Mouse (Mus musculus): Measurements from ENCODE around the gene S1pr2. TPM values are rescaled to one million over a fixed set of nuclear protein-coding genes. Genes with fewer than 3 reads are reported as not detected.
"Not testable (repeated sequence)": the region's sequence is repeated elsewhere in the genome, so short reads cannot be mapped to it uniquely, and the experiment has no call there.

The S1pr2 gene
- total and polyA plus RNA-seq, 2 experiments from 2014 or later = 4.0 to 5.1 TPM

DNA sequence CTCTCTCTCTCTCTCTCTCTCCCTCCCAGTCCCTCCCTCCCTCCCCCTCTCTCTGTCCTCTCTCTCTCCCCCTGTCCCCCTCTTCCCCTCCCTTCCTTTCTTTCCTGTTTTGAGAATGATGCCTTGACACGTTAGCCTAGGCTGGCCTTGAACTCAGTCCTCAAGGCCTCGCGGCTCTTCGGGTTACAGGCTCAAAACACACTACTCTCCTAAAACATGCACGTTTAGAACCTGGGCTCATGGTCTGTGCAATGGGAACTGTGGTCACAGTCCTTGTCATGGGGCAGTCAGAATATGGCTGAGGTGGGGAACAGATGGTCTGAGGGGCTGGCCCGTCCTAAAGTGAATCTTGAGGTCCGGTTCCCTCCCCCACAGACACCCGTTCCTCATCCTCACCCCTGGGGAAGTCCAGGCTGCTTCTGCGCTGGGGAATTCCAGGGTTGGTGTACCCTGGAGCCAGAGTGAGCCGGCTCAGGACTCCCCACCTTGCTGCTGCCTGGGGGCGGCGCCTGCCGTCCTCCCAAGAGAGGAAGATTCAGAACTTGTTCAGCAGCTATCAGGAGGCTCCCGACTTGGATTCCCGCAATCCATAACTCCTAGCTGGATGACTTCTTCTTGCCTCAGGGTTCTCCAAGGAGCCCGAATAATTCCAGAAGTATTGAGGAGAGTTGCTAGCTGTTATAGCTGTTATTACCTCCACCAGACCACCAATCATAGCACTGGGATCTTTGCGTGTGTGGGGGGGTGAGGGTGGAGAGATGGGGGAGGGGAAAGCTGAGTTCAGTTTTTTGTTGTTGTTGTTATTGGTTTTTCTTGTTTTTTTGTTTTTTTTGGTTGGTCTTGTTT, 40.0 kb upstream of the S1pr2 start:
- H3K4me1 ChIP-seq (ENCODE audit: insufficient read depth) = no peaks in the 10 kb centered on the region
- H3K27me3 ChIP-seq (ENCODE audit: insufficient read depth, low read length) = peaks cover 27% of the 10 kb centered on the region
- H3K9ac ChIP-seq = no peak overlapping the region
- DNase-seq (no peak), ATAC-seq (no peak)
- TF ChIP-seq CTCF (IDR thresholded peaks at IDR 0.05; ENCODE audit: low read depth) = no peak
- no peaks in the 10 kb centered on the region for H3K9me3 ChIP-seq (ENCODE audit: low read length)
- H3K27ac ChIP-seq (ENCODE audit: low read depth, low read length) = no peak overlapping the region
- H3K36me3 ChIP-seq (ENCODE audit: insufficient read depth) = no peaks in the 10 kb centered on the region
- no peak overlapping the region; the same call in 1 of the 2 replicates for H3K4me3 ChIP-seq (ENCODE audit: low read depth, low read length)
- WGBS = 9% methylated on average over 17 of the region's 17 CpGs
- H3K4me2 ChIP-seq (ENCODE audit: low read depth) = no peak overlapping the region

DNA sequence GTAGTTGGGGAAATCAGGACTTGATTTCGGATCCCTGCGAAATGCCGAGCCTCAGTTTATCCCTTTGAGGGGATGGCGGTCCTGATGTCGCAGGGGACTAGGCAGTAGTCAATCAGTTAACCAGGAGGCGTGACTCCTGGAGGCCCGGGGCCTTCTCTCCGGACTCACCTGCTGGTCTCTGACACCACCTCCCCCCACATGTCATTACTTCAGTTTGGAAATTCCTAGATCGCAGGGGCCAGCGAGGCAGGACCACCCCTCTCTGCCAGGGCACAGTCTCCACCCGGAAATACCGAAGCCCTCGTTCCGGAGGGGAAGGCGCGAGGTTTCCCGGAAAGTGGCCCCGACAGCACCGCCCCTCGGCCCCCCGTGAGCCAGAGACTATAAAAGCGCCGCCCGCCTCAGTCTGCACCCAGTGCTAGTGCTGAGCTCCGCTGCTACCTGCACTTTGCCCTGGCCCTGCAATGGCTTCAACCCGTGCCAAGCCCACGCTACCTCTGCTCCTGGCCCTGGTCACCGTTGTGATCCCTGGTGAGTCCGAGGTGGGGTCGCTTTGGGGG, 39.1 kb upstream of the S1pr2 start, which contains the start of gene Icam1:
TSS of gene Icam1 (plus strand) at position 415 of the 560 bp plus-strand sequence.
- no peaks in the 10 kb centered on the region for H3K4me1 ChIP-seq (ENCODE audit: insufficient read depth)

DNA sequence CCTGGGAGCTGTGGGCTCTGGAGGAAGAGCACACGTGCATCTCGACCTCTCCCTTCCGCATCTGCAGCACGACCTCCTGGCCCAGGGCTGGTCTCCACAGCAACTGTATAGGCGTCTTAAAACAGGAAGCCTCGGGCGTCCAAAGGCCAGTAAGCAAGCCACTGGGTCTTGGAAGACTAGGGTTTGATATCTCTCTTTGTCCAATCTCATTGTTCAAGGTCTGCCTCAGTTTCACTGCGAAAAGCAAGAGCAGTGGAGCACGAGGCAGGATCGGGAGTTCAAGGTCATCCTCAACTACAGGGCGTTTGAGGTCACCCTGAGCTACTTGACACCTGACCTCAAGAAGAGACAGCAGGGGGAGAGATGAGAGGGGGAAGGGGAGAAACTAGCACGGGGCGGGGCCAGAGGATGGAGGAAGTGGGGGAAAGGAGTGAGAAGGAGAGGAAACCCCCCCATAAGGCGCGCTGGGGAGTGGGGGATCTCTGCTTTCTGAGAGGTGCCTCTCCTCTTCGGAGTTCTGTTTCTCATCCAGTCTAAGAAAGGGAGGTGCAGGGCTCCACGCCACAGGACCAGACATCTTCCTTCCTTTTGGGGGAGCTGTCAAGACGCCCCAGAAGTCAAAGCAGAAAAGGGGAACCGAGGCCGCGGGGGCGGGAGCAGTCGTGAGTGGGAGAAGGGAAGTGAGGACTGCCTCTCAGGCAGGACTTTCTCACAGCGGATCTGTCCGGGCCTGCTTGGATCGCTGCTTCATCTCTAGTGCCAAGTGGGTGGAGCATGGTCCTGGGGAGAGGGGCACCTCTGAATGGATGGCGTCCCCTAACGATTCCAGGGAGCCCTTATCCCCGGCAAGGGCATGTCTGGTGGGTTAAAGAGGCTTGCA, 38.4 kb upstream of the S1pr2 start:
- H3K27ac ChIP-seq (ENCODE audit: low read depth, low read length) = no peak overlapping the region
- no peaks in the 10 kb centered on the region for H3K9me3 ChIP-seq (ENCODE audit: low read length)
- H3K4me3 ChIP-seq (ENCODE audit: low read depth, low read length) = no peak overlapping the region
- no peaks in the 10 kb centered on the region for H3K4me1 ChIP-seq (ENCODE audit: insufficient read depth)
- H3K4me2 ChIP-seq (ENCODE audit: low read depth) = peak overlapping the region; percentile 31
- WGBS = 4% methylated on average over 29 of the region's 29 CpGs
- no peak for ATAC-seq
- no peak for DNase-seq
- no peak overlapping the region for H3K9ac ChIP-seq
- H3K36me3 ChIP-seq (ENCODE audit: insufficient read depth) = no peaks in the 10 kb centered on the region
- peaks cover 27% of the 10 kb centered on the region for H3K27me3 ChIP-seq (ENCODE audit: insufficient read depth, low read length)
- no peak for TF ChIP-seq CTCF (IDR thresholded peaks at IDR 0.05; ENCODE audit: low read depth)

More for the DNA sequence above, 39.1 kb upstream of the S1pr2 start, which contains the start of gene Icam1:
- H3K4me2 ChIP-seq (ENCODE audit: low read depth) = peak within 1 kb of the TSS; percentile 31
- DNase-seq = no peak
- WGBS = under 1% methylated on average over 28 of the region's 30 CpGs
- H3K9me3 ChIP-seq (ENCODE audit: low read length) = no peaks in the 10 kb centered on the region
- no peak within 1 kb of the TSS for H3K27ac ChIP-seq (ENCODE audit: low read depth, low read length)
- no peak within 1 kb of the TSS; the same call in 1 of the 2 replicates for H3K4me3 ChIP-seq (ENCODE audit: low read depth, low read length)
- TF ChIP-seq CTCF (IDR thresholded peaks at IDR 0.05; ENCODE audit: low read depth) = no peak
- peaks cover 27% of the 10 kb centered on the region for H3K27me3 ChIP-seq (ENCODE audit: insufficient read depth, low read length)
- ATAC-seq = no peak
- no peaks in the 10 kb centered on the region for H3K36me3 ChIP-seq (ENCODE audit: insufficient read depth)
- no peak within 1 kb of the TSS for H3K9ac ChIP-seq

DNA sequence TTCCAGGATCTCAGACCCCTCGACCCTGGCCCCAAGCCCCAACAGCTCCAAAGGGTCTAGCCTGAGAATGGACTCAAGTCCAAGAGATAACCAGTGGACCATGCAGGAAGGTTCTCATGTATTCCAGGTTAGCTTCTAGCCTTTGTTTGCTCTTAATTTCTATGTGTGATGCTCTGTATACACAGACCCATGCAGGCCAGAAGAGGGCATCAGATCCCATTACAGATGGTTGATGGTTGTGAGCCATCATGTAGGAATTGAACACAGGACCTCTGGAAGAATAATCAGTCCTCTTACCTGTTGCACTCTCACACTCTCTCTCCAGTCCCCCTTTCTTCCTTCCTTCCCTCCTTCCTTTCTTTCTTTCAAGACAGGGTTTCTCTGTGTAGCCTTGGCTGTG, 35.8 kb upstream of the S1pr2 start:
- Histone ChIP-seq H3K27me3 (ENCODE audit: insufficient read depth, low read length) (peaks cover 23% of the 10 kb centered on the region), H3K4me3 (ENCODE audit: low read depth, low read length) (no peak overlapping the region), H3K4me1 (ENCODE audit: insufficient read depth) (no peaks in the 10 kb centered on the region), H3K9me3 (ENCODE audit: low read length) (no peaks in the 10 kb centered on the region), H3K9ac (no peak overlapping the region), H3K27ac (ENCODE audit: low read depth, low read length) (no peak overlapping the region), H3K4me2 (ENCODE audit: low read depth) (no peak overlapping the region), H3K36me3 (ENCODE audit: insufficient read depth) (peaks cover 18% of the 10 kb centered on the region)
- no peak for DNase-seq
- ATAC-seq = no peak
- no peak for TF ChIP-seq CTCF (IDR thresholded peaks at IDR 0.05; ENCODE audit: low read depth)
- WGBS = 56% methylated on average over 1 of the region's 1 CpGs

DNA sequence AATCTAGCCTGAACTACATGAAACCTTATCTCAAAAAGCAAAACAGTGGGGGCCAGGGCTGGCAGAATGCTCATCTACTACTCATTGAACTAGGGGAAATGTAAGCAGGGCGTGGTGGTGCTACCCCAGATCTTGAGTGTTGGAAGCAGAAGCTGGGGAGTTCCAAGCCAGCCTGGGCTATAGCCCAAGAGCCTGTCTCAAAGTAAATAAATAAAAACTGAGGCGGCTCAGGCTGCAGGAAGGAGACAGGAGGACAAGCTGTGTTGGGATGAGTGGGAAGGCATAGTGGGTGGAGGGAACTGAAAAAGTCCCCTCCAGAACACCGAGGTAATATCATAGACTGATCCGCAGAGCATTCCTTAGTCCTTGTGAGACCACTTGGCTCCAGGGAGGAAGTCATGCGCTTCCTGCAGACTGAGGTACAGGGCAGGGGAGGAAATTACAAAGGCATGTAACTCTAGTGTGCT, 35.3 kb upstream of the S1pr2 start:
- no peak overlapping the region for H3K27ac ChIP-seq (ENCODE audit: low read depth, low read length)
- H3K4me1 ChIP-seq (ENCODE audit: insufficient read depth) = no peaks in the 10 kb centered on the region
- H3K4me2 ChIP-seq (ENCODE audit: low read depth) = no peak overlapping the region
- 68% methylated on average over 5 of the region's 5 CpGs for WGBS
- H3K9ac ChIP-seq = no peak overlapping the region
- peaks cover 18% of the 10 kb centered on the region; the same call in 1 of the 2 replicates for H3K27me3 ChIP-seq (ENCODE audit: insufficient read depth, low read length)
- DNase-seq = no peak
- H3K9me3 ChIP-seq (ENCODE audit: low read length) = no peaks in the 10 kb centered on the region
- H3K4me3 ChIP-seq (ENCODE audit: low read depth, low read length) = no peak overlapping the region
- TF ChIP-seq CTCF (IDR thresholded peaks at IDR 0.05; ENCODE audit: low read depth) = no peak
- ATAC-seq = no peak
- peaks cover 23% of the 10 kb centered on the region for H3K36me3 ChIP-seq (ENCODE audit: insufficient read depth)

DNA sequence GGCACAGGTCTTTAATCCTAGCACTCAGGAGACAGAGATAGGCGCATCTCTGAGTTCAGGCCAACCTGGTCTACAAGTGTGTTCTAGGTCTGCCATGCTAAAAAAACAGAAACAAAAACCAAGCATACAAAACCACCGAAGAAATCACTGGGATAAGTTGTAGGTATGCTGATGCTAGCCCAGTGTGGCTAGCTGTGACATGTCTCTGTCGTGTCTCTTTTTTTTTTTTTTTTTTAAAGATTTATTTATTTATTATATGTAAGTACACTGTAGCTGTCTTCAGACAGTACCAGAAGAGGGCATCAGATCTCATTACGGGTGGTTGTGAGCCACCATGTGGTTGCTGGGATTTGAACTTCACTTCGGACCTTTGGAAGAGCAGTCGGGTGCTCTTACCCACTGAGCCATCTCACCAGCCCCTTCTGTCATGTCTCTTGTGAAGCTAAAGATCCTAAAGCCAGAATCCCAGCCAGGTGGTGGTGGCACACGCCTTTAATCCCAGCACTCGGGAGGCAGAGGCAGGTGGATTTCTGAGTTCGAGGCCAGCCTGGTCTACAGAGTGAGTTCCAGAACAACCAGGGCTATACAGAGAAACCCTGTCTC, 34.5 kb upstream of the S1pr2 start:
- peaks cover 29% of the 10 kb centered on the region for H3K36me3 ChIP-seq (ENCODE audit: insufficient read depth)
- ATAC-seq; DNase-seq; H3K4me3 ChIP-seq (ENCODE audit: low read depth, low read length); H3K4me2 ChIP-seq (ENCODE audit: low read depth); H3K9ac ChIP-seq; H3K4me1 ChIP-seq (ENCODE audit: insufficient read depth); H3K27ac ChIP-seq (ENCODE audit: low read depth, low read length); H3K9me3 ChIP-seq (ENCODE audit: low read length): not testable (repeated sequence)
- H3K27me3 ChIP-seq (ENCODE audit: insufficient read depth, low read length) = peaks cover 11% of the 10 kb centered on the region; the same call in 1 of the 2 replicates
- WGBS = 80% methylated on average over 9 of the region's 9 CpGs

Measured in forebrain, postnatal 0 days (tissue).